Mouse (Mus musculus): ENCODE results near the gene Tas2r103.

The Tas2r103 gene

GRCm38 (mm10) chr6:133037001-133037400 is at the start of gene Tas2r103:
Gene Tas2r103, minus strand, starts transcription at chr6:133037101.
- no peak for DNase-seq

GRCm38 (mm10) chr6:133055716-133056115 is 18.8 kb upstream of the Tas2r103 start, which contains the start of gene Tas2r140:
Gene Tas2r140, minus strand, starts transcription at chr6:133055816.
- DNase-seq = no peak
